Mouse (Mus musculus): Measurements from ENCODE around the gene Lrat. TPM values are rescaled to one million over a fixed set of nuclear protein-coding genes. Genes with fewer than 3 reads are reported as not detected.

Gene Lrat
- 15.6 TPM for polyA plus RNA-seq (2014; fragmentation: Illumina TruSeq; extraction: RNeasy Lipid Tissue Mini Kit (QIAGEN cat#74804); ENCODE audit: low read depth, low replicate concordance)

GRCm38 (mm10) chr3:82903613-82904205, at the start of gene Lrat:
TSS of gene Lrat (minus strand) at chr3:82903973.

GRCm38 (mm10) chr3:82876372-82876739, 27.4 kb downstream of the Lrat start, which contains the start of gene Rbm46:
TSS of gene Rbm46 (minus strand) at chr3:82876483.

Other genes with a start within 250 kb of the Lrat start
- gene Rbm46, start 27.5 kb downstream of the Lrat start, polyA plus RNA-seq (2014; fragmentation: Illumina TruSeq; extraction: RNeasy Lipid Tissue Mini Kit (QIAGEN cat#74804); ENCODE audit: low read depth, low replicate concordance) = 0.34 TPM
- 6,189 TPM for gene Fgg, start 103.8 kb upstream of the Lrat start, polyA plus RNA-seq (2014; fragmentation: Illumina TruSeq; extraction: RNeasy Lipid Tissue Mini Kit (QIAGEN cat#74804); ENCODE audit: low read depth, low replicate concordance)
- 3,399 TPM for gene Fga, start 122.1 kb upstream of the Lrat start, polyA plus RNA-seq (2014; fragmentation: Illumina TruSeq; extraction: RNeasy Lipid Tissue Mini Kit (QIAGEN cat#74804); ENCODE audit: low read depth, low replicate concordance)
- gene Fgb, start 145.9 kb upstream of the Lrat start, polyA plus RNA-seq (2014; fragmentation: Illumina TruSeq; extraction: RNeasy Lipid Tissue Mini Kit (QIAGEN cat#74804); ENCODE audit: low read depth, low replicate concordance) = 2,273 TPM
- 18.1 TPM for gene Plrg1, start 151.5 kb upstream of the Lrat start, polyA plus RNA-seq (2014; fragmentation: Illumina TruSeq; extraction: RNeasy Lipid Tissue Mini Kit (QIAGEN cat#74804); ENCODE audit: low read depth, low replicate concordance)
- not detected for gene Dchs2, start 224.0 kb upstream of the Lrat start, polyA plus RNA-seq (2014; fragmentation: Illumina TruSeq; extraction: RNeasy Lipid Tissue Mini Kit (QIAGEN cat#74804); ENCODE audit: low read depth, low replicate concordance)